Mouse (Mus musculus) megakaryocyte, embryonic 14.5 days (primary cell): ENCODE measurements around the gene Ilf2.

Source experiments
- FLI1 ChIP-seq: IDR thresholded peaks from 2 replicates; pipeline ENCODE4 v1.6.1; 2012; ENCODE audit warnings: low read length, inconsistent platforms, mixed read lengths
- GATA1 ChIP-seq: IDR thresholded peaks from 3 replicates; pipeline ENCODE4 v1.6.1; 2012; ENCODE audit warnings: mixed read lengths, low read length, inconsistent platforms, borderline replicate concordance

DNA sequence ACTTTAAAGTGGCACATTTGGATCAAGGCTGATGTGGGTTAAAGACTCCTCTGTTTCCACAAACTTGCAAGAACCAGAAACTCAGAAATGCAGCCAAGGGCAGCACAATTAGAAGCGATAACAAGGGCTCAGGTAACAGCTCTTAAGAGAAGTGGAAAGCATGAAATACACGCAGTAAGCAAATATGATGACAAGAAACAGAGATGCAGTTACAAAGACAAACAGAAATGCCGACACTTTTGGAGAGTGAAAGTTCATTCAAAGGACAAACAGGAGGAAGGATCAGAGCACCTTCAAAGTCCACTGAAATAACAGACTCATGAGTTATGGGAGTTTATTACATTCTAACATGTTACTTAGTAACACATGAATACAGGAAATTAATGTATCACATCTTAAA, 30.4 kb downstream of the Ilf2 start:
- no peak for TF ChIP-seq GATA1
- no peak for TF ChIP-seq FLI1
